Mouse (Mus musculus): Measurements from ENCODE around the gene Tiparp. TPM values are rescaled to one million over a fixed set of nuclear protein-coding genes. Genes with fewer than 3 reads are reported as not detected.

Gene Tiparp
- total RNA-seq, 2 experiments from 2014 or later: 33.7 to 36.6 TPM

GRCm38 (mm10) chr3:65581596-65581995 lies 53.4 kb downstream of the Tiparp start:
- DNase-seq: peak; percentile 70

DNA sequence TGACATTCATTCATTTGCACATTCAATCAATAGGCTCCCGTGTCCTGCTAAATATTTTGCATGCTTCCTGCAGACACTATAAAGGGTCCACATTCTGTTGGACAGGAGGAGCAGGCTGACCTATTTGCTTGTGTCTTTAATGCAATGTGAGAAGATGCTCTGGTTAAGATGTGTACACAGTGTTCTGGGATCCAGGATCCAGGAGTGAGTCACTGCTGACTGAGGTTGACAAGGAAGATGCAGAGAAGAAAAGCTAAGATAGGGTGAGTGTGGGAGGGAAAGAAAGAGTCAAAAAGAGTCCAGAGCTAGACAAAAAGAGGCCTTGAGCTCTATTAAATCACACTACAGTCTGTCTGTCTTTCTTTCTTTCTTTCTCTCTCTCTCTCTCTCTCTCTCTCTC lies 56.1 kb downstream of the Tiparp start:
- DNase-seq: no peak

DNA sequence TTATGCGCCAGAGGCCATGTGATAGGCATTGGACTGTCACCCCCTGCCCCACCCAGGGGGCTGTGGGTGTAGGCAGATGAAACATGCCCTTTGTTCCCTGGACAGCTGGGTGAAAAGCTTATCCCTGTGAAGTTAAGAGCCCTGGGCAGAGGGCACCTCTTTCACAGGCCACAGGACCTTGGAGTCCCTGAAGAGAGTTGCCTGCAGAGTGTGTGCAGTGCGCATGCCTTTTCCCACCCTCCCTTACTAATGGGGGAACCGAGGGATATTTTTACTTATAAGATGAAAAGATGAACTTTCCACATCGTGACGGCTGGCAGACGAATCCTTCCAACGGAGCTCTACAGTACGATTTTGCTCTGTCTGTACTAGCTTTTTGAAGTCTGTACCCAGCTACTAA lies 57.1 kb downstream of the Tiparp start:
- no peak for DNase-seq

DNA sequence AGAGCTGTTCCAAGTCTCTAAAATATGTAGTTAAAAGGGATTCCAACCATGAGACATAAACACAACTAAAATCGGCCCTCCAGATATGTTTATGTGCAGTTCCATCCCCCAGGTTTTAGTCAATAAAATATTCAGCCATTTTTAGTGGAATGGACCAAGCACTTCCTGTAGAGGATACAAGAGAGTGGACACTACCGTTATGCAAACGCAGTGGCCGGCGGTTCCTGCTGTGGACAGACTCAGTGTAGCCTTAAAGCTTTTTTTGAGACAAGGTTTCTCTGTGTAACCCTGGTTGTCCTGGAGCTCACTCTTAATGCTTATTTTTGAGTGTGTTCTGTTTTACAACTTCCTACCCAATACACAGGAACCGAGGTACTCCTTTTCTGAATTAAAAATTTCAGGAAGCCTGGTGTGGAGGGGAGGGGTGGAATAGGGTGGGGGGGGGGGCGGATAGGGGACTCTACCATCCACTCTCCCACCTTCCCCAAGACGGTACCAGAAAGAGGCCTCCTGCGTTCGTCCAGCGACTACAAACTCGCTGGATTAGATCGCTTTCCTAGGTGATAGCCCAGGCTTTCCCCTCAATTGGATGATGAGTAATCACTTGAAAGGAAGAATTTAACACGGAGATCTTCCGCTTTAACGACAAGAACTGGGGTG lies 57.7 kb downstream of the Tiparp start:
- DNase-seq: no peak

DNA sequence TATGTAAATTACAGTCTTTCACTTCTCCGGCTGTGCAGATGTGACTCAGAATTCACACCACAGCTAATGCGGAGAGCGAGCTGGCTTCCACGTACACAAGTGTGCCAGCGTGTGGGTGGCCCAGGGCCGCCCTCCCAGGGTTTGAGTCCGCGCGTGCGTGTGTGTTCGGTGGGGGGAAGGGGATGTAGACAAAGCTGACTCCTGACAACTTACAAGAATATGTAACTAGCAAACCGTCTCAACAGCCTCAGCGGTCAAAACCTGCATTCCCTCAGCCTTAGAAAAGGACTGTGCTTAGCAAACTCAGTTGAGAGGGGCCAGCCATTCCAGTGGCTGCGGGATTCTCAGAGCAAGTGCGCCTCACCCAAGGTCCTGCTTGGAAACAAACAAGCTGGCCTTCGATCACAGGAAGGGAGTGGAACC lies 58.3 kb downstream of the Tiparp start:
- peak; percentile 35 for DNase-seq

DNA sequence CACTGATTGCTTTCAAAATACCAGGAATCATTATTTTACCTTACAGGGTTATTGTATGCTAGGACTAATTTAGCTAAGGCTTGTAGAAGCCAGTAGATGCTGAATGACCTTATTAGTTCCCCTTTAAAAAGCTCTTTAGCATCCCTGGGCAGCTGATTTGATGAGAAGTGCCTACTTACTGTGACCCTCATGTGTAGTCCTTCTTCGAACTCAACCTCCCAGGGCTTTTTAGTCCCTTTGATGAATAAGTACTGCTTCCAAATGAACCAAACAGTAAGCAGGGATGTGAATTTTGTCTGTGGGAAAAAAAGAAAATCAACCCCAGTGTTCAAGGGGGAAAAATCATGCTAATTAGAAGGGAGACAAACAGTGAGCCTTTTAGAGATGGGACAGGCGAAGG lies 58.8 kb downstream of the Tiparp start:
- no peak for DNase-seq

DNA sequence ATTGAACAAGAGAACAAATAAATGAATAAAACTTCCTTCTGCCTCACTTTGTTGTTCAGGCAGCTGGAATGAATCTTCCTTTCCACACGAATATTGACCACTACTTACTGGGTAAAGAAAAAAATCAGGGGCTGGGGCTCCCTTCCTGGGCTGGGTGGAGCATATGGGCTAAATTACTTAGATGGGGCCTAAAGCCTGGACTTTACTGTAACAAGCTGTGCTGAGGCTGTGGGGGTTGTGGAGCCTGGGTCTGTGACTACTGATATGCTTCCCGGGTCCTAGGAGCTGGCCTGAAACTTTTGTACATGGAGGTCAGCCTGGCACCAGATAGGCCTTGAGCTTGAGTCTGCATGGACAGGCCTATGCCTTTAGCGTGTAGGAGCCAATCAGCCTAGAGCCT lies 60.2 kb downstream of the Tiparp start:
- no peak for DNase-seq

DNA sequence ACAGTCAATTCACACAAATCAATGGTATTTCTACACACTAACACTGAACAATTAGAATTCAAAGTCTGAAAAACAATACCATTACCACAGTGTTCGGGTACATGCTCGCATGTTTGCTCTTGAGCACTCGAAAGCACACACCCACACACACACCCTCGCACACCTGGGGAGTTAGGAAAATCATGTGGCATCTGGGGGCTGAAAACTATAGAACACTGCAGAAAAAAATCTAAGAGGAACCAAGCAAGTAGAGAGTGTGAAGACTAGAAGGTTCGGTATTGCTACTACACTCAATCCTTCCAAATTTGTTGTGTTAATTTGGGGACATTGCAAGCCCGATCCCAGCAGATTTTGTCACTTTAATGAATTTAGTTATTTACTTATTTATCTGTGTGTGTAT lies 64.6 kb downstream of the Tiparp start:
- no peak for DNase-seq

GRCm38 (mm10) chr3:65594493-65594892 lies 66.3 kb downstream of the Tiparp start:
- DNase-seq: no peak

DNA sequence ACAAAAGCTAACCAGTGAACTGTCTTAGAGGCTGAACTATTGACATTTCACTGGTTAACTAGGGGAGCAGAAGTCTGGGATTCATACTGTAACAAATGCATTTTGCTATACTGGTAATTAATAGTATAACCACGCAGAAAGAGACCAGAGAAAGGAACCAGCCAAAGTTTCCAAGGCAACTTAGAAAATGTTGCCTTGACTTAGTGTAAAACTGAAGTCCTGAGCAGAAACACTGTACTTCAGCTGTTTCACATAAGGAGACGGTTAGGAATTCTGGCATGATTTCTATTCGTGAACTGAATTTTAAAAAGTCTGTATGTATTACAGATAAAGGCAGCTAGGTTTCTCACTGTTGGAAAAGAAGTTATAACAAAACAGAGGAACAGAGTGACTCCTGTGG lies 67.0 kb downstream of the Tiparp start:
- DNase-seq: no peak

DNA sequence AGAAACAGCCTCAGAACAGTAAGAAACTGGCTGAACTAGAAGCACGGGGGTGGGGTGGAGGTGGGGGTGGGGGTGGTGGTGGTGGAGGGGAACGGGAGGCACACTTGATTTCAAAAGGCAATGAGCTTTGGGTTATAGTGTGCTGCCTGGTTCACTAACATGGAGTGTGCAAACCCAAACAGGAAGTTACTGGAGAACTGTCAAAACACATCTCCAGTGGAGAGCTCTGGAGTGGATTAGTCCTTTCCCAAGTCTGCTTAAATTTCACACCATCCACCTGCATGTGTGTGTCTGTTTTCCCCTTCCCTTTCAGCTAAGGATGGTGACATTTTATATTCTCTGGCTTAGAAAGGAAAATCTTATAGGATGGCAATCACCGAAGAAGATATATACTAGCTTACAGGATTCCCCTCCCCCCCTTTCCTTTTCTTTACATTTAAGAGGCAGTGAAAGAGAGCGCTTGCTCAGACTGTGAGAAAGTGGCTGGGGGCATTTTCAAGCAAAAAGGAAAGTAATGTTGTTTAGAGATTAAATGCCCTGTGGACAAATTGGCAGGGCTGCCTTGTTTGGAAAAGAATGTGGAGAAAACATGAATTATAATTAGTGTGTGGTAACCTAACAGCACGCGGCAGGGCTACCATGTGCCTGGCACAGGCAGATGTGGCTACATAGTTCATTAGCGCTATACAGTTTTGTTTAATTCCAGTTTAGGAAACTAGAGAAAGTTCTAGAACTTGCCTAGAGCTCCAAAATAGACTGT lies 70.0 kb downstream of the Tiparp start:
- peak; percentile 14 for DNase-seq

GRCm38 (mm10) chr3:65599151-65599550 lies 70.9 kb downstream of the Tiparp start:
- no peak for DNase-seq

GRCm38 (mm10) chr3:65601291-65602050 lies 73.3 kb downstream of the Tiparp start:
- DNase-seq: no peak

DNA sequence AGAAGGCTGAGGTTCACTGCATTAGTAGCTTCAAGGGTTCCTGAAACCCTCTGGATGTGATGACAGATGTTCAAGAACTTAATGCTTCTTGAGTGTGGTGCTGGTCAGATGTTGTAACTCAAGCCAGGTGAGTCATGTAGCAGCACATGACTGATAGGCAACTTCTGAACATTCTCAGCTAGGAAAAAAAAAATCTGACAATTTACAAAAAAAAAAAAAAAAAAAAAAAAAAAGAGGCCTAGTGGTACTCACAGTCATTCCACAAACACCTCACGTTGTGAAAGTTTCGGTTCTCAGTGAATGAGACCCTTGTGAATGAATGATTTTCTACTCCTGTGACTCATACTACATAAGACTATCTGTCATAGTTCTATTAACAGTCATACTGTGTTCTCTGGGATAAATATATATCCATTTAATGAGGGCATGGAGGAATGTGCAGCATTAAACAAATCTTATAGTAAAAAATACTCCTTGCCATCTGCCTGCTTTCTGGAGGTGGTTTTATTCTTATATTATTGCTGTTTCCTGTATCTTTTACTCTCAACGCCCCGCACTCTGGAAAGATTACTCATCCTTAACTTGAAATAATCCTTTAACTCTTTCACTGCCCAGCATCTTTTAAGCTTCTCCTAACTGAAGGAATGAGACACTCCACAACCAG lies 75.3 kb downstream of the Tiparp start:
- no peak for DNase-seq

Other genes with a start within 250 kb of the Tiparp start
- gene Ssr3, start 135.8 kb upstream of the Tiparp start, total RNA-seq (2021): 100 to 1,000 TPM; 174 to 190 TPM
- gene Lekr1, start 137.8 kb downstream of the Tiparp start, total RNA-seq (2021): 1 to 10 TPM; 3.6 to 4.3 TPM